Mouse (Mus musculus) telencephalon, adult 2 months (tissue): ENCODE data around the gene Olfr166.
"Not testable (repeated sequence)": the region's sequence is repeated elsewhere in the genome, so short reads cannot be mapped to it uniquely, and the experiment has no call there.

Experiments used
- DNase-seq: peaks from one replicate; pipeline ENCODE4 v3.0.0-alpha.2; 2011; ENCODE audit warnings: low read depth, low spot score

Gene Olfr166

GRCm38 (mm10) chr16:19483394-19483793, at the start of gene Olfr166:
Olfr166 (plus strand) TSS chr16:19483694.
- DNase-seq, result no peak

- not testable (repeated sequence) for DNase-seq
Observed at GRCm38 (mm10) chr16:19458741-19459140, 24.8 kb upstream of the Olfr166 start.

GRCm38 (mm10) chr16:19464365-19464764, 19.1 kb upstream of the Olfr166 start:
- DNase-seq, result no peak

GRCm38 (mm10) chr16:19522166-19522565, 38.7 kb downstream of the Olfr166 start, which contains the start of gene Olfr167:
Olfr167 (minus strand) TSS chr16:19522266.
- no peak for DNase-seq

- no peak for DNase-seq
Observed at GRCm38 (mm10) chr16:19535455-19535854, 52.0 kb downstream of the Olfr166 start, which contains the start of gene Olfr168. Olfr168 (minus strand) TSS chr16:19535555.
